8 mouse cellular contexts compared by ENCODE assay signal in genomic region chr5:64968961-64969860, GRCm38 (mm10). TPM values are rescaled to one million over a fixed set of nuclear protein-coding genes. Genes with fewer than 3 reads are reported as not detected.
DNase-seq lines count a peak whose midpoint lies in the region; ATAC-seq and TF ChIP-seq lines count a peak whose summit lies in the region.

No protein-coding gene starts in this region.

- no peak for TF ChIP-seq CTCF in layer of hippocampus, adult 2 months (conservative IDR thresholded peaks at IDR 0.05)
- TF ChIP-seq CTCF in brain, embryonic 14.5 days (IDR thresholded peaks at IDR 0.05; ENCODE audit: borderline replicate concordance, extremely low read depth, insufficient read depth, insufficient read length): no peak

- DNase-seq in layer of hippocampus, adult 2 months (ENCODE audit: low spot score in 2 of 2): no peak
- DNase-seq in layer of hippocampus, adult 9-10 months (ENCODE audit: low spot score): no peak
- peak; percentile 27 for DNase-seq in brain, embryonic 14.5 days (ENCODE audit: low read depth)
- DNase-seq in heart, embryonic 10.5 days (ENCODE audit: low spot score): no peak
- DNase-seq in frontal cortex, postnatal 25 days (ENCODE audit: low spot score in 2 of 2): no peak

- 0 out of 2 replicates have a peak, but pooled peaks cover 4% of the 10 kb centered on the region for H3K36me3 ChIP-seq in heart, embryonic 10.5 days
- H3K36me3 ChIP-seq in kidney, embryonic 16.5 days (ENCODE audit: insufficient read depth, low read length): 0 out of 2 replicates have a peak, but pooled peaks cover 5% of the 10 kb centered on the region
- no peaks in the 10 kb centered on the region for H3K36me3 ChIP-seq in macrophage (ENCODE audit: inconsistent target)
- H3K36me3 ChIP-seq in stomach, embryonic 15.5 days: no peaks in the 10 kb centered on the region

- H3K4me1 ChIP-seq in heart, embryonic 10.5 days: peaks cover 22% of the 10 kb centered on the region
- 0 out of 2 replicates have a peak, but pooled peaks cover 9% of the 10 kb centered on the region for H3K4me1 ChIP-seq in kidney, embryonic 16.5 days (ENCODE audit: insufficient read depth, low read length)
- H3K4me1 ChIP-seq in stomach, embryonic 15.5 days: no peaks in the 10 kb centered on the region

- H3K27me3 ChIP-seq in heart, embryonic 10.5 days (ENCODE audit: insufficient read depth, poor library complexity, severe bottlenecking): 0 out of 2 replicates have a peak, but pooled peaks cover 3% of the 10 kb centered on the region
- no peaks in the 10 kb centered on the region for H3K27me3 ChIP-seq in kidney, embryonic 16.5 days (ENCODE audit: insufficient read depth, low read length)
- H3K27me3 ChIP-seq in stomach, embryonic 15.5 days (replicated peaks): no peaks in the 10 kb centered on the region

- WGBS in heart, embryonic 10.5 days: 4% methylated on average over 14 of the region's 14 CpGs
- 6% methylated on average over 14 of the region's 14 CpGs for WGBS in kidney, embryonic 16.5 days
- WGBS in macrophage (ENCODE audit: missing documents): 8% methylated on average over 14 of the region's 14 CpGs
- WGBS in stomach, embryonic 15.5 days: 6% methylated on average over 14 of the region's 14 CpGs

- H3K27ac ChIP-seq in layer of hippocampus, adult 2 months: peak overlapping the region; percentile 54
- H3K27ac ChIP-seq in heart, embryonic 10.5 days: peak overlapping the region; percentile 92
- H3K27ac ChIP-seq in kidney, embryonic 16.5 days (ENCODE audit: low read length): peak overlapping the region; percentile 85
- peak overlapping the region; percentile 74 for H3K27ac ChIP-seq in macrophage
- H3K27ac ChIP-seq in stomach, embryonic 15.5 days: peak overlapping the region; percentile 84

- H3K9me3 ChIP-seq in heart, embryonic 10.5 days: no peaks in the 10 kb centered on the region
- no peaks in the 10 kb centered on the region for H3K9me3 ChIP-seq in kidney, embryonic 16.5 days (ENCODE audit: low read length)
- no peaks in the 10 kb centered on the region for H3K9me3 ChIP-seq in stomach, embryonic 15.5 days

- H3K9ac ChIP-seq in kidney, embryonic 16.5 days (replicated peaks; ENCODE audit: low read length): peak overlapping the region; percentile 90
- peak overlapping the region; percentile 73 for H3K9ac ChIP-seq in stomach, embryonic 15.5 days

- peak overlapping the region; percentile 92 for H3K4me2 ChIP-seq in kidney, embryonic 16.5 days (replicated peaks; ENCODE audit: low read depth, low read length)
- peak overlapping the region; percentile 82 for H3K4me2 ChIP-seq in stomach, embryonic 15.5 days

- ATAC-seq in kidney, embryonic 16.5 days (ENCODE audit: low FRiP score, low TSS enrichment): peak; percentile 80
- ATAC-seq in stomach, embryonic 15.5 days (ENCODE audit: insufficient read depth, low FRiP score, low read depth): peak; percentile 51; the same call in 1 of the 2 replicates

- H3K4me3 ChIP-seq in layer of hippocampus, adult 2 months: peak overlapping the region; percentile 70
- H3K4me3 ChIP-seq in heart, embryonic 10.5 days: peak overlapping the region; percentile 86
- H3K4me3 ChIP-seq in kidney, embryonic 16.5 days (ENCODE audit: low read length): peak overlapping the region; percentile 77
- peak overlapping the region; percentile 73 for H3K4me3 ChIP-seq in macrophage (ENCODE audit: inconsistent target)
- H3K4me3 ChIP-seq in stomach, embryonic 15.5 days (replicated peaks): peak overlapping the region; percentile 68

- no peak for TF ChIP-seq POLR2A in brain, embryonic 14.5 days (IDR thresholded peaks at IDR 0.05; ENCODE audit: borderline replicate concordance, extremely low read depth, insufficient read depth, insufficient read length, poor library complexity, severe bottlenecking)

- H3K79me2 ChIP-seq in macrophage (ENCODE audit: inconsistent target): no peaks in the 10 kb centered on the region; the same call in 1 of the 2 replicates

RNA-seq across cellular contexts. Expression of gene Fam114a1, which starts 0.7 kb away (rescaled TPM):
- 1 to 10 TPM; 4.2 to 5.8 TPM for total RNA-seq in layer of hippocampus, adult 2 months (2021)
- polyA plus RNA-seq in brain, embryonic 14.5 days (2012; rRNA removed): 6.9 and 9.1 TPM in 2 replicates
- 35.3 and 36.2 TPM in 2 replicates for polyA plus RNA-seq in heart, embryonic 10.5 days (2016; fragmentation: Nextera tagmentation; extraction: Ambion mirVana)
- 42.8 and 44.6 TPM in 2 replicates for polyA plus RNA-seq in kidney, embryonic 16.5 days (2015; fragmentation: Nextera tagmentation; extraction: Ambion mirVana)
- 10 to 100 TPM; 33.8 to 92.4 (median 48.7) TPM for total RNA-seq in macrophage (2018; cell fraction: chromatin; rRNA removed)
- total RNA-seq in macrophage (2018; cell fraction: cytosol; rRNA removed): 10 to 100 TPM; 10.9 to 21.0 (median 16.7) TPM
- 10 to 100 TPM; 23.2 to 81.6 (median 31.8) TPM for total RNA-seq in macrophage (2018; cell fraction: nucleus; rRNA removed)
- polyA plus RNA-seq in macrophage (2018): 12.5 to 16.6 TPM (median 14.3 TPM) in 3 replicates
- polyA plus RNA-seq in stomach, embryonic 15.5 days (2015; fragmentation: Nextera tagmentation; extraction: Ambion mirVana): 48.2 and 49.1 TPM in 2 replicates

RNA-seq across cellular contexts. Expression of gene Tlr6, which starts 9.3 kb away (rescaled TPM):
- total RNA-seq in layer of hippocampus, adult 2 months (2021): 1 to 10 TPM in 1 of 2 experiments, under 1 TPM in 1; 0.95 to 1.0 TPM
- 0.21 and 0.90 TPM in 2 replicates for polyA plus RNA-seq in brain, embryonic 14.5 days (2012; rRNA removed)
- polyA plus RNA-seq in heart, embryonic 10.5 days (2016; fragmentation: Nextera tagmentation; extraction: Ambion mirVana): 0.29 and 0.34 TPM in 2 replicates
- 0.62 and 0.77 TPM in 2 replicates for polyA plus RNA-seq in kidney, embryonic 16.5 days (2015; fragmentation: Nextera tagmentation; extraction: Ambion mirVana)
- total RNA-seq in macrophage (2018; cell fraction: chromatin; rRNA removed): 10 to 100 TPM in 21 of 26 experiments, 1 to 10 TPM in 5; 7.8 to 35.0 (median 21.2) TPM
- total RNA-seq in macrophage (2018; cell fraction: cytosol; rRNA removed): 10 to 100 TPM; 25.8 to 52.1 (median 33.5) TPM
- 10 to 100 TPM; 14.4 to 72.8 (median 43.7) TPM for total RNA-seq in macrophage (2018; cell fraction: nucleus; rRNA removed)
- polyA plus RNA-seq in macrophage (2018): 28.2 to 115 TPM (median 31.4 TPM) in 3 replicates
- 0.97 and 1.3 TPM in 2 replicates for polyA plus RNA-seq in stomach, embryonic 15.5 days (2015; fragmentation: Nextera tagmentation; extraction: Ambion mirVana)

RNA-seq across cellular contexts. Expression of gene Tlr1, which starts 35.8 kb away (rescaled TPM):
- under 1 TPM; 0.44 to 0.59 TPM for total RNA-seq in layer of hippocampus, adult 2 months (2021)
- polyA plus RNA-seq in brain, embryonic 14.5 days (2012; rRNA removed): 0.42 and 0.75 TPM in 2 replicates
- 0.10 and 0.11 TPM in 2 replicates for polyA plus RNA-seq in heart, embryonic 10.5 days (2016; fragmentation: Nextera tagmentation; extraction: Ambion mirVana)
- polyA plus RNA-seq in kidney, embryonic 16.5 days (2015; fragmentation: Nextera tagmentation; extraction: Ambion mirVana): 0.58 and 0.62 TPM in 2 replicates
- 100 to 1,000 TPM in 23 of 26 experiments, 10 to 100 TPM in 3; 58.6 to 892 (median 270) TPM for total RNA-seq in macrophage (2018; cell fraction: chromatin; rRNA removed)
- total RNA-seq in macrophage (2018; cell fraction: cytosol; rRNA removed): 100 to 1,000 TPM in 13 of 26 experiments, 10 to 100 TPM in 13; 50.0 to 258 (median 139) TPM
- 1,000 to 10,000 TPM in 1 of 26 experiments, 100 to 1,000 TPM in 25; 183 to 1,172 (median 450) TPM for total RNA-seq in macrophage (2018; cell fraction: nucleus; rRNA removed)
- polyA plus RNA-seq in macrophage (2018): 71.6 to 79.1 TPM (median 72.3 TPM) in 3 replicates
- 0.99 and 1.3 TPM in 2 replicates for polyA plus RNA-seq in stomach, embryonic 15.5 days (2015; fragmentation: Nextera tagmentation; extraction: Ambion mirVana)

Comparison
In these comparisons a context has a peak if more than half of its experiments do, and no peak if none do; other contexts are left out.
1. RNA of gene Tlr6, which starts 9.3 kb away (polyA plus RNA-seq): 28.2 to 115 TPM in macrophage; 0.97 to 1.3 TPM in stomach, embryonic 15.5 days, 0.21 to 0.90 TPM in brain, embryonic 14.5 days, 0.62 to 0.77 TPM in kidney, embryonic 16.5 days and 0.29 to 0.34 TPM in heart, embryonic 10.5 days; every median in the first group is over 10 times any median in the second.
2. RNA of gene Tlr1, which starts 35.8 kb away (polyA plus RNA-seq): 71.6 to 79.1 TPM in macrophage; 0.99 to 1.3 TPM in stomach, embryonic 15.5 days, 0.42 to 0.75 TPM in brain, embryonic 14.5 days, 0.58 to 0.62 TPM in kidney, embryonic 16.5 days and 0.10 to 0.11 TPM in heart, embryonic 10.5 days; every median in the first group is over 10 times any median in the second.
3. Peak in every context shown above with its lines, with median percentiles within 50 percentile points of each other: H3K27ac ChIP-seq and H3K4me3 ChIP-seq.